Mouse (Mus musculus) T-helper 2 cell (primary cell): ENCODE results near the gene Lingo2.

Source experiments
- in situ Hi-C: fragments of 300-600 bp; cut with MboI, MseI; formaldehyde crosslinking; loops from one replicate; pipeline ENCODE4 v1.15.1; 2025; ENCODE audit warnings: high pct_unique_total_duplicates

Gene Lingo2

GRCm38 (mm10) chr4:35846518-35846917, 1105.0 kb downstream of the Lingo2 start:
- in situ Hi-C loops = loop anchor here (5.0 kb wide), 1 partner anchor 51 kb away; no protein-coding TSS in a partner anchor

- in situ Hi-C loops = loop anchor here (5.0 kb wide), 1 partner anchor 52 kb away; no protein-coding TSS in a partner anchor
Observed at GRCm38 (mm10) chr4:35845140-35845539, 1106.4 kb downstream of the Lingo2 start.

- in situ Hi-C loops = no loop called here
Observed at GRCm38 (mm10) chr4:35844518-35844917, 1107.0 kb downstream of the Lingo2 start.

DNA sequence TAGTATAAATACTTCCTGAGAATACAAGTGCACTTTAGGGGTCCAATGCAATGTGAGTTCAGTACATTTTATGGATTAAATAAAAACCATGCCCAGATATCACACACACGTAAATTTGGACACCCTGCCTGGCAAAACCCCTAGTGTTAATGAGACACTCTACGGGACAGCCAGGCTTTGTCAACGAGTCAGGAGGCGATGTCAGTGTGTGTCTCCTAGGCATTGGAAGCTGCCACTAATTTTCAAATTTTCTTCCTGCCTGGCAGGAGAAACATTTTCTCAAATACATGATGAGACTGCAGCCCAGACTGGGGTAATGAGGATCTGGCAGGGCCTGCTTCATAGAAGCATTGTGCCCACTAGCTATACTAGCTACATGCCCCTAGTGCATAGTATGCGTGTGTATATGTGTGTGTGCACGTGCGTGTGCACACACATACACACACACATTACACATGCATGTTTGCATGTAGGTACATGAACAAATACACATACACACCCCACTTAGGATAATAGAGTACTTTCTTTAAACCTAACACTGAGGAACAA, 1128.2 kb downstream of the Lingo2 start:
- in situ Hi-C loops = no loop called here

DNA sequence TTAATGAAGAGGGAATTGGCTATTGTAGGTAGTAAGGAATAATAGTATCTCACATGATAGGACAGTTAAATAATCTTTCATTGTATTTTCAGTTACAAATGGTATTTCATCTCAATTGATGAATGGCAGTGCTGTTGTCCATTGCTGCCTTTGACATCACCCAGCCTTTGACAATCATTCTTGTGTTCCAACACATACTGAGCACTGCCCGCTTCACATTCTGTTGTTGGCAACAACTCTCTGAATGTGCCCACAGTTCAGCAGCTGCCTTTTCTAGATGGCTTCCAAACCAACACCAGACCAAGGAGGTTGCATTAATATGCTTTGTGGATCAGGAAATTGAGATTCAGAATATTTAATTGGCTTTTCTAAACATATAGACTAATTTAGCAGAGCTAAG, 1130.8 kb downstream of the Lingo2 start:
- in situ Hi-C loops = no loop called here

DNA sequence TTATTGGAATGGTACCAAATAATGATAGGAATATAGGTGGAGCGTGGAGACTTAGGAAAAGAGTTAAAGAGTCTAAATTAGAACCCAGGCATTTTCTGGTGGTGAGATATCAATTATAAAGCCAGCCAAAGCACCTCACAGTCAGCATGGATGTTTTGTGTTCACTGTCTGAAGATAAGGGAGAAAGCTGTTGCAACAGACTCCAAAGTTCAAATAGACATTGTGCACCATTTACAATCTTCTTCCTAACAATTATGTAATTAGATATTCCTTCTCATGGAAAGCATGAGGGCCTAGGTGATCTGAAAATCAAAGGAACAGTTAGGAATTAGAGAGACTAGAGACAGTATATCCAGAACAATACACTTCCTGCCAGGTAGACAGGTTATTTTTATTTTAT, 1136.8 kb downstream of the Lingo2 start:
- in situ Hi-C loops = no loop called here

GRCm38 (mm10) chr4:35807497-35808210, 1143.9 kb downstream of the Lingo2 start:
- in situ Hi-C loops = no loop called here

GRCm38 (mm10) chr4:35806881-35807464, 1144.6 kb downstream of the Lingo2 start:
- in situ Hi-C loops = no loop called here

DNA sequence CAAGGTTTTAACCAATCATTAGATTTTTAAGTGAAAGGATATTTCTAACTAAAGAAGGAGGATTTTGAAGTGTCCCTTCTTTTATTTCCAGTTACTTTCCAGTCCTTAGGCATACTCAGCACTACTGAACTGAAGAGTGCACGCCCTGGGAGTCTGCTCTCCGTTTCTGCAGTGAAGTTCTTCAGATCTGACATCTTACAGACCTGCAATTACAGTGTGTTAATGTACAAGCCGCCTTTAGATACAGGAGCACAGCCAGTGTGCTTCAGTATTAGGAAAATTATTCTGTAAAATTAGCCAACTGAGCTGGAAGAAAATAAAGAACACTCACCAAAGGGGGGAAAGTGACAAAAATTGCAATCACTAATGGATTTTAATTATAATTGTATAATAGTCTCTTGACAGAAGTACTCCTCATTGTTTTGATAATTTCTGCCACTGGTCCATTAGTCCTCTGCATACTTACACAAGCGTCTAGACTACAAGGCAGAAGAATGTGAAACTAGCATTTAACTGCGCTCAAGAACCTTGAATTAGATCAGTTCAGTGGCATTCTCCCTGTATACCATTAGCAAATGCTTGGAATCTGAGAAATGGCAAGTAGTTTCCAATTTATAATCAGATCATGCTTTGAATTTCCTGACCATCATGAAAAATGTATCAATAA, 1167.2 kb downstream of the Lingo2 start:
- in situ Hi-C loops = no loop called here

GRCm38 (mm10) chr4:35770810-35771209, 1180.7 kb downstream of the Lingo2 start:
- in situ Hi-C loops = no loop called here

DNA sequence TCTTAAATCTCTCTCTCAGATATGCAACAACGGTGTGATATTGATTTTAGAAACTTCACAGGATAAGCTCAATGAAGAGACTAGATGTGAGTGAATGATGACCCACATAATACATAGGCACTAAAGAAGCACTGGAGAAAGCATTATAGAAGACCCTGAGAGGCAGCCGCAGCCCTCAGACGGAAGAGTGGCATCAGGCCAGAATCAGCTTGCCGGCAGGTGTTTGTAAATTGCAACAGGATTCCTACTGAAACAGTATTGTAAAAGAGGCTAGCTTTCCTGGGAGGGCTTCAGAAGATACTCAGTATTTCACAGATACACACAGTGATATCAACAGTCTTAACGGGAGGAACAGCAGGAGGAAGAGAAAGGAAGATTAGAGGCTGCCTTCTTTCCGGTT, 1184.6 kb downstream of the Lingo2 start:
- in situ Hi-C loops = loop anchor here (10.0 kb wide), 1 partner anchor 1368 kb away; no protein-coding TSS in a partner anchor

DNA sequence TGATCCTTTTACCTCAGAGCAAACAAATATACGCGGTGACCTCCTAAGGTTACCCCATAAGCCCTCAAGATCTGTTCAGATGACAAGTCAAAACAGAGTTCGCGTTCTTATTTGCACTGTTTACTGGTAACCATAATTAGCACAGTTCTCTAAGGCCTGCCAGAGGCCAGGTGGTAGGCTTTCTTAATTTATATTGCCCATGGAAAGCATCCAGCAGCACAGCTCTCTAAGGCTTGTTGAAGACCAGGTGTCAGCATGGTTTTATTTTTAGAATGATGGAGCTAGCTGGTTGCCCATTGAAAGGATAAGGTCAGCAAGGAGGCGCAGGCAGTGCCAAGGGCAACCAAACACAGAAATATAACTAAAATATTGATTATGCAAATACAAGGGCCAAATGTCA, 1190.4 kb downstream of the Lingo2 start:
- in situ Hi-C loops = loop anchor here (10.0 kb wide), 1 partner anchor 1374 kb away; no protein-coding TSS in a partner anchor

DNA sequence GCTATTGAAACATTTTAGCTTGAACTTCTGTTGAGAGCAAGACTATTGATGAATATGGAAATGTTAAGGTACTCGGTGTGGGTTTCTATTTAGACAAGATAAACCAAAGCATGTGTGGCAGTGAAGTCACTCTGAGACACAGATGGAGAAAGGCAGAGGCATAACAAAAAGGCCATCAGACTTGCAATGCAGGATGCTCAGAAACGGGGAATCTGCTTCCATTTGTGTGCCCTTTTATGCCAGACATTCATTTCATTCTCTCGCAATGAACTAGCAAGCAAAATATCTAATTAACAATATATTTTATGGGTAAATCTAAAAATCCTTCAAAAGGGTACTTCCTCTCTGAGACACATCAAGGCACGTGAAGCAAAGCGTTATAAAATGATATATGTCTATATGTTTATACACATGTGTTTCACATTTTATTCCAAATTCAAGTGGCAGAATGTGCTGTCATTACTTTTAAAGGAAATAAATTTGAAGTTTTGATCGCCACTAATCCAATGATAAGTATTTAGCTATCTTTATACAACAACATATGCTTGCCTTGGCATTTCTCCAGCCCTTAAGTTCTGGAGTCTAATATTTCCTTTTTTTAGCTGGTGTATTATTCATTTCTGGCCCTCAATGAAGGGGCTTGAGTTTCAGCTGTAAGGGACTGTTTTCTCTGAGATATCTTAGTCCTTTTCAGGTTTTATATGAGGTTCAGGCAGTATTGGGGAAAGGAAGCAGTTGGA, 1199.3 kb downstream of the Lingo2 start:
- in situ Hi-C loops = no loop called here

- in situ Hi-C loops = no loop called here
Observed at GRCm38 (mm10) chr4:35746693-35747092, 1204.9 kb downstream of the Lingo2 start.

- in situ Hi-C loops = no loop called here
Observed at GRCm38 (mm10) chr4:35724774-35725173, 1226.8 kb downstream of the Lingo2 start.

GRCm38 (mm10) chr4:35704126-35704525, 1247.4 kb downstream of the Lingo2 start:
- in situ Hi-C loops = loop anchor here (10.0 kb wide), 1 partner anchor 209 kb away; no protein-coding TSS in a partner anchor

DNA sequence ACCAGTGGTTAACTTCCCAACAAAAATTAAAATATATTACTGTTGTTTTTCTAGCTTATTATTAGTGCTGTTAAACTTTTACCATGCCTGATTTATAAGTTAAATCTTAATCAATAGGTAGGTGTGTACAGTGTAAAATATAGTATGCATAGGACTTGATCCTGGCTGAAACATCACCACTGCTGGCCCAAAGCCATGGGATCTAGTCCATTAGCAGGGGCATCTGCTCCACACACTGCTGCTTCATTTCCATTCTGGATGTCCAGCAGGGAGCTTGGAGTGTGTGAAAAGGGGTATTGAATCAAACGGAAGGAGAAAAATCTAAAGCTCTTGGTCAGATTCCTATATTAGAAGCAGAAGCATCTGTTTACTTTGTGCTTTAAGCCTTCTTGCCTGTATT, 1248.9 kb downstream of the Lingo2 start:
- in situ Hi-C loops = loop anchor here (10.0 kb wide), 1 partner anchor 208 kb away; no protein-coding TSS in a partner anchor

GRCm38 (mm10) chr4:35695137-35695522, 1256.4 kb downstream of the Lingo2 start:
- in situ Hi-C loops = no loop called here

- in situ Hi-C loops = no loop called here
Observed at GRCm38 (mm10) chr4:35694360-35695136, 1257.0 kb downstream of the Lingo2 start.

- in situ Hi-C loops = no loop called here
Observed at GRCm38 (mm10) chr4:35690521-35690920, 1261.0 kb downstream of the Lingo2 start.
